Mouse (Mus musculus): ENCODE results near the gene Dnm3.

The Dnm3 gene

DNA sequence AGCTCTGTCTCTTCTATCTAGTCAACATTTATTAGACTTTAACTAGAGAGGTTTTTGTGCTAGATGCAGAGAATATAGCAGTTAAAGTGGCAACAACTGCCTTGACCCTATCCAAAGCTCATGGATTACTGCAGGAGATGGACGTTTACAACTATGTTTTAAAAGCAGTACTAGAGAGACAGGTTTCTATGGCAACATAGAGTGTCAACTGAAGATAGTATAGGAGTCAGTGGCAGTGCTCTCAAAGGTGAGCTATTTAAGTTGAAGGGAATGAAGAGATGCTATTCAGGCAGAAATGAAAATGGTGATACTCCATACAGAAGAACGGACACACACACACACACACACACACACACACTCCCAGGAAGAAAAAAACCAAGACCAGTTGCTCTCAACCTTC, 225.0 kb downstream of the Dnm3 start:
- DNase-seq (ENCODE audit: low spot score in 2 of 2), result no peak

- no peak for DNase-seq (ENCODE audit: low spot score in 2 of 2)
These were observed 230.6 kb downstream of the Dnm3 start for GRCm38 (mm10) chr1:162247216-162247615.

DNA sequence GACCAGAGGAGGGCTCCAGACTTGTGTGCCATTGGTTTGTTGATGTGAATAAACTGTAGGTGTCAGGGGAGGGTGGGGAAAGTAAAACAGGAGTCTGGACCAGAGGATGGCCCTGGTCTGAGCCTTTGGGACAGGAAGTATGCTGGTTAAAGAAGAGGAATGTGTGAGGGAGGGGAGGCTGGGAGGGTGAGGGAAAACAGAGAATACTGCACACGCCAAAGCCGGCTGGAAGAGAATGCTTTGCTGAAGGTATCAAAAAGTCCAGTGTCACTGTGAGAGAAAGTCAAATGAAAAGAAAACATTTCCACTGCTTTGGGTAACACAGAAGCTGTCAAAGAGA, 234.2 kb downstream of the Dnm3 start:
- no peak for DNase-seq (ENCODE audit: low spot score in 2 of 2)

GRCm38 (mm10) chr1:162242980-162243650, 234.7 kb downstream of the Dnm3 start:
- DNase-seq (ENCODE audit: low spot score in 2 of 2), result no peak

DNA sequence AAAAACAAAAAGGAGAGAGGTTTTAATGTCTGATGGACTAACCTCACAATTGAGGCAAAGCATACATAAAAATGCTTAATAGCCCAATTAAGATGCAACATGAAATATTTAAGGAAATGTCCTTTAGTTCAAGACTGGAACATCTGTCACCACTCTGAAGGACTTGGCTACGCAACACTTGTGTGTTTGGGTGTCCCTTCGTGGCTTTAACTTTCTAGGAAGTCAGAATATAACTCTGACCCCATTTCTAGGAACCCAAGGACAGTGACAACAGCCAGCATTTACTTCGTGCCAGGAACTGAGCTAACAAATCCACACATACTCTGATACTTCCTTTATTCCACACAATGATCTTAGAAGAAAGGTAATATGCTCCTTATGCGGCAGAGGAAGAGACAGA, 237.1 kb downstream of the Dnm3 start:
- DNase-seq (ENCODE audit: low spot score in 2 of 2), result no peak

GRCm38 (mm10) chr1:162238646-162239045, 239.2 kb downstream of the Dnm3 start:
- DNase-seq (ENCODE audit: low spot score in 2 of 2), result no peak

DNA sequence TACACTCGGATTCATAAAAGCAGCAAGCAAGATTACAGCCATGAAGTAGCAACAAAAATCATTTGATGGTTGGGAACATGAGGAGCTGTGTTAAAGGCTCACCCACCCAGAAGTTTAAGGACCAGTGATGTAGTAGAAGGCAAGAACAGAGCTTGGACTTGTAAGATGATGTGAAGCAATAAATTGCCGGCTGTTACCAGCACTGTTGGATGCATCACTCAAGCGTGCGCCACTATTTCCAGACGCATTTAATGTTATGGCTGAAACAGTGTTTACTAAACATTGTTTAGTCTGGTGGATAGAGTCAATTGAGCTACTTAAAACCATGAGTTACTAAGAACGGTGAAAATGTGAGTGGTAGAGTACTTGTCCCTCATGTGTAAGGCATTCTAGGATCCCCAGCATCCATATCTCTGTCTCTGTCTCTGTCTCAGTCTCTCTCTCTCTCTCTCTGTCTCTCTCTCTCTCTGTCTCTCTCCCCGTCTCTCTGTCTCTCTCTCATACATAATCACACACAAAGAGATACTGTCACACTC, 241.1 kb downstream of the Dnm3 start:
- no peak for DNase-seq (ENCODE audit: low spot score in 2 of 2)

GRCm38 (mm10) chr1:162225621-162226147, 252.2 kb downstream of the Dnm3 start:
- DNase-seq (ENCODE audit: low spot score in 2 of 2), result no peak

DNA sequence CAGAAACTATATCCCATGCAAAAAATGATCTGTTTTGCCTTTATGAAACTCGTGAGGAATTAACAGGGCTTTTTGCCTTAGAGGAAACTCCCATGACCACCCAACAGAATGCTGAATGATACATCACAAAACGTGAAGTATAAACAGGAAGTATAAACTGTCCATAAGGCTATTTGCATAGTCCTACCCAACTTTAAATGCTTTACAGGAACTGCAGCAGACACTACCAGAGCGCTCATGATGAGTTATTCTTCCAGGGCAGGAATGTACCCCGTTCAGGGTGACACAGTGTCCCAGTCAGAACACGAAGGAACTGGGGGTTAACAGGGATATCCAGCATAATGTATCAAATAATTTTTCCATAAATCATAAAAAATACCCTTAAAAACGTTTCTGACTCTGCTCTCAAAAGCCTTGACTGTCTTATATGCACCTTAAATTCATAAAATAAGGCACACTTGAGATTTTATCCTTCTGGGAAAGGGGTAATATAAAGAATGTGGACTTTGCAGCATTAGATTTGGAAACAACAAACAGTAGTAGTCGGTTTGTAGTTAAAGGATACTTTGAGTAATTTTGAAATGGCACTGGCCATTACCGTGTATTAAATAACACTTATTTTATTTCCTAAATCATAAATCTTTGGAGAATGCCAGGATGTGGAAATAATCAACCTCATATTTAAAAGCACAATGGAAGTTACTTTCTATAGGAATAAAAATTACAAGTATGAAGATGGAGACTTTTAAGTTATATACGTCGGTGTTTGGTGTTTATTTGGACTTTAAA, 252.8 kb downstream of the Dnm3 start:
- no peak for DNase-seq (ENCODE audit: low spot score in 2 of 2)

DNA sequence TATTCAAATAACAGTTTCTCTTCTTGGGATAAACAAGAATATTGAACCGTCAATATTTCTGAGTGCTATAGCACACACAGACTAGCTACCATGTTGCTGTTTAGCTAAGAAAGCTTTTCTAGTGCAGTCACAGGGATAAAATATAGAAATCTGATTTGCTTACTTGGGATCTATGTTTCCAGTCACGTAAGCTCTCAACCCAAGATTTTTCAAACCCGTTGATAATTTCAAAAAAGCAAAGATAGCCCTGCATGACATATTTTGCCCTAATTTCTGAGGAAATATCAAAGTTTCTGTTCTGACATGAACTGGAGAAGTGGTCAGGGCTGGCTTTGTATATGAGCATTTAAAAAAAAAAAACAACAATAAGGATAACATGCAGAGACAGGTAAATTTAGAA, 253.8 kb downstream of the Dnm3 start:
- DNase-seq (ENCODE audit: low spot score in 2 of 2), result no peak

DNA sequence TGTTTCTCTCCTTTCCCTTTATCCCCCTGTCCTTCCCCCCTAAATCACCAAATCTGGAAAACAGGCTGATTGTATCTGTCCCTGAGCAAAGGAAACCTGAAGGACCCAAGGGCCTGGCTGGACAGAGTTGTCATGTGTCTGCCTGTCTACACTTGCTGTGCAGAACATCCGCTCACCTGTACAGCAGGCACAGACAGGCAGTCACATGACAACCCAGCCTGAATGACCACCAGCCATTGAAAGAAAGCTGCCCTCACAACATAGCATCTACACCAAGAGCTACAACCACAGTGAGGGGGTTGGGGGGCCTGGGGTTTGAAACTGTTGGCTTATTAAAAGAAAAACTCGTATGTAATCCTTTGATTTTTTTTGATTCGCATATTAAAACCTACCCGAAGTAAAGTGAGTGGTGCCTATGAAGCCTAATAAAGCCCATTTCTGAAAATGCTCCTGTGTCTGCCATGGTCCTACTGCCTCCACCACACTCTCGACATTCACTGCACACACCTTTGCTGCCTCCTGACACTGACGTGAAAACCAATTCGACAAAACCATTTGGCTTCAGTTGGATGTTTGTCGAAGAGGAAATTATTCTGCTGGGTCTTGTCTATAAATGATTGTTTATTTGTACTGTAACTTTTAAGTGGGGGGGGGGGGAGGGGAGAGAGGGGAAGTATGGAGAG, 254.4 kb downstream of the Dnm3 start:
- no peak for DNase-seq (ENCODE audit: low spot score in 2 of 2)

DNA sequence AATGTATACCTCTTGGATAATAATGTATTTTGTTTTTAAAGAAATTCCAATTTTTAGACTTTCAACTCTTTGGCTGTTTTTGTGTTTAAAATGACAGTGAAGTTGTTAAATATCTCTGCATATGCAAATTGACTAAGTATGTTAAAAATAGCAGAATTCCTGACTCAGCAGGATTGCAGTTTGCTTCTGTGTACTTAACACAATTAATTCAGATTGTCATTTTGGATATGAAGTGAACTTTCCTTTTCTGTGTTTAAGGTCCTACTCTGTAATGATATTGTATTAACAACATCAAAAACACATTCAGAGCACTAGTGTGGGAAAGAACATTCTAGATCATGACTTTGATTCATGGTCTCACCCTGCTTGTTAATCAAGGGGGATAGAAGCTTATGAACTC, 255.5 kb downstream of the Dnm3 start:
- no peak for DNase-seq (ENCODE audit: low spot score in 2 of 2)

DNA sequence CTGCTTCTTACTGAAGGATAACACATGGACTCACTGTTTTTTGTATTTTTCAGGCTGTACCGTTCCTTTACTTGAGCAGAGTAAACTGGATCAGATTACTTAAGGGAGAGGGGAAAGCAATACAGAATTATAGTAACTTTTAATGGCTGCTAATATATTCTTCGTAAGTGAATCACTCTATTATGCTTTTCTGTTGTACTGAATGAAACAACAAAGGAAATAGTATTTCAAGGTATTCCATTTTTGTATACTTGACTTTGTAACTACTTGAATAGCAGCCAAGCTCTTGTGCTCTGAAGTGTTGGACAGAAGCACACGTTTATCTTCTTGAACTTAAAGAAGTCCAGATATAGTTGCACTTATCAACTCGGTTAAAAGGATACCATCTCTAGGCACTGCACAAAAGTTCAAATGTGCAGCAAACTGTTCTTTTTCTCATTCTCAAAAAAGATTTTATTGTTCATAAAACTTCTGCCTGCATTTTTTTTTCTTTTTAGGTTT, 256.0 kb downstream of the Dnm3 start:
- DNase-seq (ENCODE audit: low spot score in 2 of 2), result no peak

GRCm38 (mm10) chr1:162220891-162221290, 256.9 kb downstream of the Dnm3 start:
- no peak for DNase-seq (ENCODE audit: low spot score in 2 of 2)

DNA sequence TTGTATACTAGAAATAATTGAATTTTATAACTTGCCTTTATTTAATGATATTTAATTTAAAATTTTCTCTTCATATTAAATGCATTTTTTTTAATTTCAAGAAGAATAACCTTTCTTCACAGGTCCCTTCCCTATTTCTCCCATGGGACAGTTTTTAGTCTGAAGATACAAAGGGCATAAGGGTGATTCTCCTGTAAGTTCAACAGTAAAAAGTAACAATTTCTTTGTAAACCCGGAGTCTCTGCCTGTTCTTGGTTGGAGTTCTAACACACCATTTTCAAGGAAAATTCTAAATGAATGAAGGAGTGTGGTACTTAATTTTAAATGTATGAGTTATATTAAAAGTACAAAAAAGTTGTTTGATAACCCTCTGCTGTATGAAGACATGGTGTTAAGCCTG, 258.1 kb downstream of the Dnm3 start:
- DNase-seq (ENCODE audit: low spot score in 2 of 2), result no peak

- no peak for DNase-seq (ENCODE audit: low spot score in 2 of 2)
These were observed 259.2 kb downstream of the Dnm3 start for GRCm38 (mm10) chr1:162218530-162219180.

GRCm38 (mm10) chr1:162217340-162217974, 260.4 kb downstream of the Dnm3 start:
- DNase-seq (ENCODE audit: low spot score in 2 of 2), result no peak

DNA sequence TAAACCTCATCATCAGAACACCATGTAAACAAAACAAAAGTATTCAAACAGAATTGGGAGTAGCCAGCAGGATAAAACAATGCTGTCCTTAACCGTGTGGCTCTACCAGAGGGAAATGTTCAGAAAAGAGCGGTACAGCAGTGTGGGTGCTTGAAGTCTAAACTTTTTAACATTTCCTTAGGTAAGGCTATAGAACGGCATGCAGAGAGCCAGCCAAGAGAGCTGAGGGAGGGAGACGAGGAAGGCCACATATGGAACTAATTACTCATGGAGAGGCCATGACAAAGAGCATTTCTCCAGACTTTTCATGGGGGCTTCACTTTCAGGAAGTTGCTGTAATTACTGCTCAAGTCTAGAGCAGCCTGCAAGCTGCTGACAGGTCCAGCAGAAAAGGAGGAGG, 261.2 kb downstream of the Dnm3 start:
- no peak for DNase-seq (ENCODE audit: low spot score in 2 of 2)

GRCm38 (mm10) chr1:162215743-162216142, 262.1 kb downstream of the Dnm3 start:
- DNase-seq (ENCODE audit: low spot score in 2 of 2), result no peak

DNA sequence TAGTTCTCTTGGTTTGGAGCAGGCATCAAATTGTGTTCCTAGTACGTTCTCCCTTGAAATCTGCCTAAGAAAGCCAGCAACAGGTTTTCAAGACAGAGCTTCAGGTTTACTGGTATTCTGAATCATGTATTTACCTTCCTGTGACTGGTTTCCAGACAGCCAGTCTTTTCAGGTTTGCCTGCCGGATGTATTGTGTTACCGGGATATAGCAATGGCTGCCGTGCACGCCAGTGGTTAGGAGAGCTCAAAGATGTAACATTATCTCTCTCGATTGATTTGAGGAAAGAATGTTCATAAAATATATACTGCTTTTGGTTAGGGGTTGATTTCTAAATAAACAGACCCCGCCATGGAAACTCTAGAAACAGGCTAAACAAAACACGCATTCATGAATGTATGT, 264.8 kb downstream of the Dnm3 start:
- no peak for DNase-seq (ENCODE audit: low spot score in 2 of 2)

- DNase-seq (ENCODE audit: low spot score in 2 of 2), result no peak
These were observed 267.3 kb downstream of the Dnm3 start for GRCm38 (mm10) chr1:162210529-162210928.
